In the genomic region with DNA sequence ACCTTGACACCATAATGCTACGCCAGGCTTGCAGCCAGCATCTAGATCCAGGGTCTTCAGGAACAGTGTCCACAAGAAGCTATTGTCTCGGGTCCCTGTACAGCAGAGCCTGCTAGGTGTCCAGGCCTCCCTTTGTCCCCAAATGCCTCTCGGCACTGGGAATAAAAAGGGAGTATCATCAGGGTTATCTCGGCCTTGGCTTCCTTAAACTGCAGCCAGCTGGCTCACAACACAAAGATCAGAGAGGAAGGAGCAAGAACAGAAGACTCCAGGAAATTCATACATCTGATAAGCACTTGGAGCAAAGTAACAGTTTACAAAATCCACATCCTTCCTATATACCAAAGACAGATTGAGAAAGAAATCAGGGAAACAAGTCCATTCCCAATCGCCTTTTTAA, we compare ENCODE assay signal across 21 mouse cellular contexts. TPM values are rescaled to one million over a fixed set of nuclear protein-coding genes. Genes with fewer than 3 reads are reported as not detected.
DNase-seq lines count a peak whose midpoint lies in the region; ATAC-seq and TF ChIP-seq lines count a peak whose summit lies in the region.
"Had no signal": no experiment of that assay in that cellular context is flagged by ENCODE, and none has a peak within 500 bp of the region (broad histone marks: within the 10 kb centered on the region; RNA-seq: fewer than 3 reads in every experiment).

A gene (minus strand): TSS at position 140 of the 400 bp plus-strand sequence.

- no peak within 1 kb of the TSS for H3K9ac ChIP-seq in heart, embryonic 12.5 days
- no peak within 1 kb of the TSS for H3K9ac ChIP-seq in lung, embryonic 14.5 days
- H3K9ac ChIP-seq: hindbrain, embryonic 15.5 days; limb, embryonic 12.5 days; liver, embryonic 14.5 days; neural tube, embryonic 13.5 days; stomach, embryonic 15.5 days had no signal

- ATAC-seq in heart, embryonic 12.5 days (ENCODE audit: insufficient number of reproducible peaks, low FRiP score) = no peak
- ATAC-seq in lung, embryonic 14.5 days (ENCODE audit: insufficient read depth) = no peak; the same call in 1 of the 2 replicates
- ATAC-seq: forebrain, embryonic 16.5 days had no signal

- H3K4me2 ChIP-seq in heart, embryonic 12.5 days = no peak within 1 kb of the TSS
- H3K4me2 ChIP-seq in lung, embryonic 14.5 days = no peak within 1 kb of the TSS
- H3K4me2 ChIP-seq: hindbrain, embryonic 15.5 days; limb, embryonic 12.5 days; neural tube, embryonic 13.5 days; stomach, embryonic 15.5 days had no signal

- H3K9me3 ChIP-seq in heart, embryonic 12.5 days (replicated peaks) = no peaks in the 10 kb centered on the region
- H3K9me3 ChIP-seq in lung, embryonic 14.5 days (ENCODE audit: low read depth, low read length) = no peaks in the 10 kb centered on the region
- H3K9me3 ChIP-seq: hindbrain, embryonic 15.5 days; limb, embryonic 12.5 days; neural tube, embryonic 13.5 days; stomach, embryonic 15.5 days had no signal

- H3K27ac ChIP-seq in heart, embryonic 12.5 days (ENCODE audit: poor library complexity, severe bottlenecking) = no peak within 1 kb of the TSS
- no peak within 1 kb of the TSS for H3K27ac ChIP-seq in lung, embryonic 14.5 days (ENCODE audit: low read depth)
- H3K27ac ChIP-seq in testis, adult 2 months (ENCODE audit: control insufficient read depth, insufficient read depth, low read depth, low read length) = peak within 1 kb of the TSS; percentile 72
- H3K27ac ChIP-seq: hindbrain, embryonic 15.5 days; limb, embryonic 12.5 days; liver, embryonic 14.5 days; neural tube, embryonic 13.5 days; stomach, embryonic 15.5 days had no signal

- H3K4me1 ChIP-seq in heart, embryonic 12.5 days (replicated peaks) = 0 out of 2 replicates have a peak, but pooled peaks cover 4% of the 10 kb centered on the region
- H3K4me1 ChIP-seq in lung, embryonic 14.5 days (ENCODE audit: insufficient read depth) = no peaks in the 10 kb centered on the region
- peaks cover 8% of the 10 kb centered on the region for H3K4me1 ChIP-seq in testis, adult 2 months (ENCODE audit: control insufficient read depth, insufficient read depth, low read length)
- H3K4me1 ChIP-seq: hindbrain, embryonic 15.5 days; limb, embryonic 12.5 days; neural tube, embryonic 13.5 days; stomach, embryonic 15.5 days had no signal

- H3K36me3 ChIP-seq in heart, embryonic 12.5 days = no peaks in the 10 kb centered on the region
- no peaks in the 10 kb centered on the region for H3K36me3 ChIP-seq in lung, embryonic 14.5 days (ENCODE audit: insufficient read depth)
- no peaks in the 10 kb centered on the region for H3K36me3 ChIP-seq in testis, adult 2 months (ENCODE audit: control insufficient read depth, insufficient read depth, low read length)
- H3K36me3 ChIP-seq: hindbrain, embryonic 15.5 days; limb, embryonic 12.5 days; neural tube, embryonic 13.5 days; stomach, embryonic 15.5 days had no signal

- TF ChIP-seq CTCF in lung, embryonic 14.5 days (IDR thresholded peaks at IDR 0.05; ENCODE audit: low read depth) = no peak
- TF ChIP-seq CTCF in testis, adult 2 months (IDR thresholded peaks at IDR 0.05; ENCODE audit: control insufficient read depth, insufficient read depth, insufficient replicate concordance, low read depth, low read length) = no peak

- H3K27me3 ChIP-seq in heart, embryonic 12.5 days (replicated peaks) = no peaks in the 10 kb centered on the region
- H3K27me3 ChIP-seq in lung, embryonic 14.5 days (ENCODE audit: insufficient read depth, low read length) = no peaks in the 10 kb centered on the region
- no peaks in the 10 kb centered on the region for H3K27me3 ChIP-seq in testis, adult 2 months (ENCODE audit: control insufficient read depth, insufficient read depth, low read length)
- H3K27me3 ChIP-seq: hindbrain, embryonic 15.5 days; limb, embryonic 12.5 days; neural tube, embryonic 13.5 days; stomach, embryonic 15.5 days had no signal

- TF ChIP-seq POLR2A in testis, adult 2 months (IDR thresholded peaks at IDR 0.05; ENCODE audit: control insufficient read depth, low read depth, low read length) = no peak

- no peak within 1 kb of the TSS for H3K4me3 ChIP-seq in heart, embryonic 12.5 days
- no peak within 1 kb of the TSS for H3K4me3 ChIP-seq in lung, embryonic 14.5 days (ENCODE audit: low read depth, low read length)
- H3K4me3 ChIP-seq in testis, adult 2 months (ENCODE audit: control insufficient read depth, low read depth, low read length) = peak within 1 kb of the TSS; percentile 42
- H3K4me3 ChIP-seq: hindbrain, embryonic 15.5 days; limb, embryonic 12.5 days; neural tube, embryonic 13.5 days; stomach, embryonic 15.5 days had no signal

- WGBS in heart, embryonic 12.5 days = 58% methylated on average over 5 of the region's 5 CpGs
- WGBS in lung, embryonic 14.5 days = 48% methylated on average over 5 of the region's 5 CpGs

- DNase-seq in heart, adult 9 months (ENCODE audit: low spot score in 2 of 2) = peak; percentile 29 to 42
- DNase-seq in adrenal gland, postnatal 25 days = peak; percentile 3
- peak; percentile 31 for DNase-seq in lung, embryonic 14.5 days
- no peak for DNase-seq in kidney, adult 18-20 months
- DNase-seq in gastrocnemius, postnatal 10 days = no peak
- DNase-seq: cerebellum, postnatal 25 days; kidney, adult 11 months; thymus, postnatal 36 days had no signal

RNA-seq across cellular contexts. Expression of the gene that starts here (rescaled TPM):
- polyA plus RNA-seq in heart, embryonic 12.5 days (2016; fragmentation: Nextera tagmentation; extraction: Ambion mirVana) = not detected in 2 replicates
- 1.0 and 1.1 TPM in 2 replicates for total RNA-seq in adrenal gland, postnatal 25 days (2021)
- 0.19 and 0.34 TPM in 2 replicates for polyA plus RNA-seq in lung, embryonic 14.5 days (2014; fragmentation: Nextera tagmentation; extraction: Ambion mirVana)
- polyA plus RNA-seq in testis, adult 2 months (2012; rRNA removed) = 75.8 and 107 TPM in 2 replicates
- total RNA-seq in gastrocnemius, postnatal 10 days (2021) = not detected
- total RNA-seq: gastrocnemius, adult 18-20 months; megakaryocyte-erythroid progenitor cell, adult 5-6 weeks; monocyte, adult 5-6 weeks had no signal
- polyA plus RNA-seq: C2C12; forebrain, embryonic 16.5 days; heart, embryonic 14.5 days; hindbrain, embryonic 15.5 days; limb, embryonic 12.5 days; liver, embryonic 14.5 days; neural tube, embryonic 13.5 days; stomach, embryonic 15.5 days had no signal

Comparison
In these comparisons a context has a peak if more than half of its experiments do, and no peak if none do; other contexts are left out.
1. RNA of the gene that starts here (polyA plus RNA-seq): 75.8 to 107 TPM in testis, adult 2 months; 0.19 to 0.34 TPM in lung, embryonic 14.5 days and not detected in heart, embryonic 12.5 days; every median in the first group is over 10 times any median in the second.
2. Peak in DNase-seq in lung, embryonic 14.5 days; RNA of the gene not detected or under 1 TPM.
3. DNase-seq: peak in heart, adult 9 months (2 of 2) and adrenal gland, postnatal 25 days (single experiment); none in kidney, adult 18-20 months (single experiment) and gastrocnemius, postnatal 10 days (single experiment).